Mouse (Mus musculus): Measurements from ENCODE around the gene Malrd1.

Gene Malrd1

DNA sequence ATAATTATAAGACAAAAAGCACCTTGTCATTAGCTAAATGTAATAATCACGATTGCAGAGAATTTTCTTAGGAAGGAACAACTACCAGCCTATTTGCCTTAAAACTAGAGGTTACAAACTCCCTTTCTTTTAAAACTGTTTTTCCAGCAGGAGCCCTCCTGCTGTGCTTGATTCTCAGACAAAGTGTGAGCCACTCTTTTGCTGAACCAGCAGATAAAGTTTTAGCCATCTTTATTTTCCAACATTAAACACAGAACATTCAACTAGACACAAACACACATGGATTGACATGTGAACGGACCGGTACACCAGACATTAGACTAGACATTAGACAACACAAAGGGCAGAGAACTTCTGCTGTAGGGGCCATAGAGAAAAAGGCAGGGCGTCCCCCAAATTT, 505.3 kb downstream of the Malrd1 start:
- DNase-seq (ENCODE audit: low spot score) = peak; percentile 1

DNA sequence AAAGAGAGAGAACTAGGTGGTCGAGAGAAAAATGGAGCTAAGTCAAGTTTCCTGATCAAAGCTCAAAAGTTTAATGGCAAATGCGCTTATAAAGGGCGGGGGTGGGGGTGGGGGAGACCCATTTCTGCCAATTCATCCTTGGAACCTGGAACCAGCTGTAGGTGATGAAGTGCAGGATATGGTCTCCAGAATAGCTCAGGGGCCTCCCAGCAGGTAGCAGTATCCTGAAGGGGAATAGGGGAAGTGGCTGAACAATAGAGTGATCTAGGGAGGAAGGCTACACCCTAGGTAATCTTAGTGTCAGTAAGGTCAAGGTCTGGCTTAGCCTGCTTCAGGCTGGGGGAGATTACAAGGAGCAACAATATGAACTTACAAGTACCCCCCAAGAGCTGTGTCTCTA, 506.5 kb downstream of the Malrd1 start:
- no peak for DNase-seq (ENCODE audit: low spot score)

DNA sequence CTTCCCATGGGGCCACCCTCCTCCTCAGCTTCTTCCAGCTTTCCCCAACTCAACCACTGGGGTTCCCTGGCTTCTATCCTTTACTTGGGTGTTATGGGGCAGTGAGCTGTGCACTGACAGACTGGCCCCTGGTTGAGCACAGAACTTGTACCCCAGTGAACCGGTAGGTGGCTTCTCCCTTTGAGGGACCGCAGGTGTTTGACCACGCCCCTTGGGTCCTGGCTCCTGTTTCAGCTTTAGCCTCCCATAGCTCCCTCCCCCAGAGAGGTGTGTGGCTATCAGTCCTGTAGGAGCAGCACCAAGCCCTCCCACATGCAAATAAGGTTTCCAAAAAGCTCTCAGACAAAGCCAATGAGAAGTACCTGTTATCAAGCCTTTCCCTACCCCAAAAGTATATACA, 584.4 kb downstream of the Malrd1 start:
- DNase-seq (ENCODE audit: low spot score) = no peak

DNA sequence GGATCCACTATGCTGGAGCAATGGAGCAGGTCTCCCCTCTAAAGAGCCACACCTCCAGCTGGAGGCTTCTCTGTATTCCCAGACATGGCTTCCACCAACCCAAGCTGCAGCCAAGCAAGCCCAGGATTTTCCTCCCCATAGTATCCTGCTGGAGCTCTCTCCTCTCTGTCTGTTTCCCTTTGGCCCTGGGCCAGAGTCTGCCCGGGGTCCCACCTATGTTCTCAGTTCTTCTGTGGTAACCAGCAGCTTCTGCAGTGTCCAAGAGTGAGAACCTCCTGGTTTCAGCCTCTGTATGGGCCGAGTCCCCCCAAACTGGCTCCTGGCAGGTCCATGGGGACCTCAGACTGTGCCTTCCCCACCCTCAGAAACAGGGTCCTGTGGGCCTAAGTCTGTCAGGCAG, 587.1 kb downstream of the Malrd1 start:
- no peak for DNase-seq (ENCODE audit: low spot score)

DNA sequence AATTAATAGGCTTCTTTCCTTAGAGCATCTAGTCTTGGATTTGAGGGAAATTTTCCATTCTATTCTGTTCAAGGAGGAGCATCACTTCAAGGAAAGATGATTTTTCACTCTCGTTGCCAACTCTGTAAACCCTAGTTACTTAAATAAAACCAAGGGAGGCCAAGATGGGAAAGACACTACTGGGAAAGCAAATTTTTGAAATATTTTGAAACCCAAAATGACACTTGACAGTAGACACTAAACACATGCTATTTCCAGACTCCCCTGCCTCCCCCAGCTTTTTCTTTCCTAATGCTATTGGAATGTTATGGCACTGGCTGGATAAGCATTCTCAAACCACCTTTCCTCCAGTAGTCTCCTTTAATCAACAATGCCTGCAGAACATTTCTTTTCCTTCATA, 621.7 kb downstream of the Malrd1 start:
- DNase-seq (ENCODE audit: low spot score) = no peak

DNA sequence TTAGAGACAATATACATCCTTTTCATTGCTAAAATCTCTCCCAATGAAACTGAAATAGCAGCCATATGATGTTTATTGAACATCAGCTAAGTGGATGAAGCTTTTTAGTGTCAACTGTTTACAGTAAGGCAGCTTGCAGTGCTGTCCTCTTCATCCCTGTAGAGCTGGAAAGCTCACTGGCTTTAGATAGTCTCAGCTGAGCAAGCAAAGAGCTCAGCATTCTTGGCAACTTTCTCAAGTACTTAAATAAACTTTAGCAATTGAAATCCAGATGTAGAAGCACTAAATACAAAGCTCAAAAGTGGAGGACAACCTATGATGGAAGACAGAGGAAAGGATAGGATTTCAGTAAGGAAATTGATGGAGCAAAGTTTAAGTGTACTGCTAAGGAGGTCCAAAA, 626.3 kb downstream of the Malrd1 start:
- no peak for DNase-seq (ENCODE audit: low spot score)

DNA sequence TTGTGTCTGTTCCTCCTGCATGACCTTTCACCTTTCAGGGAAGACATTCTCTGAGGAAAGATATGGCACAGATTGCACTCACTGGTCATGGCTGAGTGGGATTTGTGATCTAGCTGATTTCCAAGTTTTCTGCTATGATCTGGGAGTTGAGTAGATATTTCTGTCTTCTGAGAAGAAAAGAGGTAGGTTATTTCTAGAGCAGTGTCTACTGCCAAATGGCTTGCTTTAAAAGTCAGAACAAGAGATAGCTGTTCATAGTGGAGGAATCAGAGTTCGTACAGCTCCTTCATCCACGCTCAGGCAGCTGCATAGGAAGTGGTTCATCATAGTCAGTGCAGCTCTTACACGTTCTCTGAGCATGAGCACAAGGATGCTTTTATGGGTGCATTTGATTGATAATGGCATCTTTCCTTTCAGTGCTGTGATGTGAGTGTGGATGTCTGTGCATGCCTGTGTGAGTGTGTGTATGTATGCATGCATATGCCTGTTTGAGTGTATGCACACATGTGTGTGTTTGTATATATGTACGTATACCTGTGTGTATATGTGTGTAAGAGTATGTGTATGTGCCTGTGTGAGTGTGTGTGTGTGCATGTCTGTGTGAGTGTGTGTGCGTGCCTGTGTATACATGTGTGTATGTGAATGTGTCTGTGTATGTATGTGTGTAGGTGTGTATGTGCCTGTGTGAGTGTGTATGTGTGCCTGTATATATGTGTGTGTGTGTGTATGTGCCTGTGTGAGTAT, 637.1 kb downstream of the Malrd1 start:
- DNase-seq (ENCODE audit: low spot score) = no peak

DNA sequence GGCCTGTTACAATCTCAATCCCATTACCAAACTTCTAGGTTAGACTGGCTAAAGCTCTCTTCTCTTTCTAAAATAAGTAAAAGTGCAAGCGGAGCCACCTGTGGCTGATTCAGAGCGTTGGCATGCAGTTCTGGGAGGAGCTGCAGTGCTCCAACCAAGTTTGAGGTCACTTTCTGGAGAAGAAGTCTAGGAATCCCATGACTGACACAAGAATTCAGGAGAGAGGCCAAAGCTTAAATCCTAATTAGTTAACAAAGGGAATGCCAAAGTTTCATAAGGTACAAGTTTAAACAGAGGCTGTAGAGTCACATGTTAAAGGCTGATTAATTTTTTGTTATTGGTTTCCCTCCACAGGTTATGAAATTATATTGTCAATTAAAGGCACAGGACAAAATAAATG, 642.3 kb downstream of the Malrd1 start:
- no peak for DNase-seq (ENCODE audit: low spot score)

DNA sequence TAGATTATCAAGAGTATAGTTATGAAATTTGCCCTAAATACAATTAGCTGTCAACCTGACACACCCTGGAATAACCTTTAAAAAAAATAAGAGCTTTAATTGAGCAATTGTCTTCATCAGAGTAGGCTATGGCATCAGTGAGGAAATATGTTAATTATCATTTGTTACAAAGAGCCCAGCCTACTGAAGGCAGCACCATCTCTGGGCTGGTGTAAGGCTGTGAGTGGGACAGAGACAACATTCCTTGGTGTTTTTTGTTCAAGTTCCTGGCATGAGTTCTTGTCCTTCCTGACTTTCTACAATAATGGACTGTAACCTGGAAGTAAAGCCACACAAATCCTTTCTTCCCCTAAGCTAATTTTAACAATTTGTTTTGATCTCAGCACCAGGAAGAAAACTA, 645.8 kb downstream of the Malrd1 start:
- DNase-seq (ENCODE audit: low spot score) = no peak

DNA sequence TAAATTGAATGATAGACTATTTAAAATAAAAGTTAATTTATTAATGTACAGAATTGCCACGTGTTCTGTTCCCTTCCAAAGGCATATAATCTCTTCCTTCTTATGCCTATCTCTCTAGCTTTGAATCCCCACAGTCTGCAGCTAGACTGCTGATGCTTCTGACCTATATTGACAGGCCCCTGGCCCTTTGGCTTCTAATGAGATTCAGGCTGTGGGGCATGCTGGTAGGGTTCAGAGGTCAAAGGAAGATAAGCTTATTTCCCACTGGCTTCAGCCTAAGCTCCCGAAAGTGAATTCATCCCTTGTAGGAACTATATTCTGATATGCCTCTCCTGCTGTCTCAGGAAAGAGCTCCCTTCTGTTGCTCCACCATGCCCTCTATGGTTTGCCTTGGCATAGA, 647.1 kb downstream of the Malrd1 start:
- DNase-seq (ENCODE audit: low spot score) = peak; percentile 20

DNA sequence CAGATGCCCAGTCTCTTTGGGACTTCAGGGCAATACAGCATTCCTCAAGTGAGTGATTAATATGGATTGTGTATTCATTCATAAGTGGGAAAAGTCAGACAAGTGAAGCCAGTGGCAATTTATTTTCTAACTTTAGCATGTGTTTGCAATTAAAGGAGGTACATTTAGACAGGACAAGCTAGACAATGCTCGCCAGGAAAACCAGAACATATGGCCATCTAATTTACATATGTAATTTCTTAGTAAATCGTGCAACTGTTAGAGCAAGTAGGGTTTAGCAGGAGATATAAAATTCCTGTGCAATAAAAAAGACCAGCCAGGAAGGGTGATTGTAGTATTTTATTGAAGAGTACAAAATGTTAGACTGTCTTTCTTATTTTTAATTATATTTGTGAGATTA, 655.9 kb downstream of the Malrd1 start:
- DNase-seq (ENCODE audit: low spot score) = no peak

DNA sequence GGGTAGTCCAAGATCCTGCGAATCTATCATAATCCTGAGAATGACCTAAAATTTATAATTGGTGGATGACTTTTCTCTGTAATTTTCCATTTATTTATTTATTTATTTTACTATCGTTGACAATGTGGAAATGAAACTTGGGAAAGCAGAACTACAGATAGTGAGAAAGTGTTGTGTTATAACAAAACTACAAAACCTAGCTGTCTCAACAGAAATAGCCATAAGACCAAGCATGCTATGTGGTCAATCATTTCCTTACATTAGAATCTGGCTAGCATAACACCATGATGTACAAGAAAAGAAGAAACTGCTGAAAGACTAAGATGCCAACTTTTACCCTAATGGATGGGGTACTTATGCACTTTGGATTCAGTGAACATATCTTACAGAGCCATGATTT, 656.9 kb downstream of the Malrd1 start:
- DNase-seq (ENCODE audit: low spot score) = no peak

DNA sequence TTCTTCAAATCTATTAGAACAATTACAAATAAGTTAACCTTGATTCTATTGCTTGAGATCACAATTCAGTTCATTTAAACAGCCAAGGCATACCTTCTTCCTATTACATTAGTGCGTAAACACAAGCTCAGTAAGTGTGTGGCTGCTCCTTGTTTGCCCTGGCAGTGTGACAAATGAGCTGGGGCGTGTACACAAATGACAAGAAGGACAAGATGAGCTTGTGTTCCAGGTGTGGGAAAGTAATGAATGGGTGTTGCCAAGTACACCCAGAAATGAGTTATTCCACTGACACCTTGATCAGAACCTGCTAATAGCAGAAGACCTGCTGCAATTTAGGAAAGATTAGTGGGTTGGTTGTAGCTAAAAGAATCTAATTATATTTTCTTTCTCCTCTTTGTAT, 683.7 kb downstream of the Malrd1 start:
- no peak for DNase-seq (ENCODE audit: low spot score)

DNA sequence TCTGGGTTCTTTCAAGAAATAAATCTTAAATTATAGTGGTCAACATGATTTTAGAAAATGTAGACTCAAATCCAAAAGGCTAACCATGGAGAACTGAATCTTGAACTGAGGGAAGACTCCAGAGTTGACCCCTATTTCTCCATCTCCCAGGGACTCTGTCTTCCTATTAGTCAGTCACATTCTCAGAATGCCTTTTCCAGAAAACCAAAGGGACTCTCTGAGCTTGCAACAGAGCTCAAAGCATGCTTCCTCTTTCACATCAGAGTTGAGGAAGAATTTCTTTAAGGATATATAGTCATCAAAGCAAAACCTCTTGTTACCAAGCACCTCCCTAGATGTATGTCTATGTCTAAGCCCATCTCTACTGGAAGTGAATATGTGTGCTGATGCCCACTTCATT, 686.5 kb downstream of the Malrd1 start:
- DNase-seq (ENCODE audit: low spot score) = no peak

DNA sequence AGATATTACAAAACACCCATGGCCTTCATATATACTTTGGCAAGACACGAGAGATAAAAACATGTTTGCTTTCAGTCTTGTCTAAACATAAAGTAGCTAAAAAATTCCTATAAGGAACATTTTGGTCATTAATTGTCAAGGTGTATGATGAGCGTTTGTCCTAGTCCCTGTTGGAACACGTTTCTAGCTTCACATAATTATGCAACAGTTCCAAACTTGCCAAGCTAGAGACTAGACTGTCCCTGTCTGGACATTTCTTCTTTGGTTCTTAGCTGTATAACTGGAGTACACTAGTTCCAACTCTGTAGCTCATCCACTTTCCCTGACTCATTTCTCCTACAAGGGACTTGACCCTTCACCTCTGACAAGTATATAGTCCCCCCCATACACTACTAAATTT, 687.8 kb downstream of the Malrd1 start:
- DNase-seq (ENCODE audit: low spot score) = no peak

DNA sequence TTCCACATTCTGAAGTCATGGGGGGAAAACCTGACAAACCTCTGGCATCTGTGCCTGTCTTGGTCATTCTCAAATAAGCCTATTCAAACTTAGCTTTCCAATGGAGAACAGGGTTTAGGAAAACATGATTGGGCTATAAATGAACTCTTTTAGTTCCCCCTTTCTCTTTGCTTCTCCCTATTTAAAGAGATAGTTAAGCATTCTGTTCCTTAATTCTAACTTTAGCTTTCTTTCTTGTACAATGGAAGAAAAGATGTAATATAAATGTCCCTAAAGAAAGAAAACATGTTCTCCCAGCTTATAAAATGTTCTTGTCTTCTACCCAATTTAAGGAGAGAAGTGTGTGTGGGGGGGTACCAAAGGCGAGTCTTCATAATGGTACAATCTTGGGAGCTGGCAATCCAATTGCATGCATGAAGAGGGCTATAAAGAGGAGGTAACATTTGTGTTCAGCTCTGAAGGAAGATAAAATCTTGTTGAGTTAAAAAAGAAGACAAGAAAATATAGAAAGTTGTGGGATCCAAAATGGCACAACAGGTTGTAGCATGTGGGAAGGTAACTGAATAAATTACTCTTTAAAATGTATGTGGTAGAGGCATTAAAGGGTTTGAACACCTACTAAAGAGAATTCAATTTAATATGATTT, 702.0 kb downstream of the Malrd1 start:
- DNase-seq (ENCODE audit: low spot score) = no peak

DNA sequence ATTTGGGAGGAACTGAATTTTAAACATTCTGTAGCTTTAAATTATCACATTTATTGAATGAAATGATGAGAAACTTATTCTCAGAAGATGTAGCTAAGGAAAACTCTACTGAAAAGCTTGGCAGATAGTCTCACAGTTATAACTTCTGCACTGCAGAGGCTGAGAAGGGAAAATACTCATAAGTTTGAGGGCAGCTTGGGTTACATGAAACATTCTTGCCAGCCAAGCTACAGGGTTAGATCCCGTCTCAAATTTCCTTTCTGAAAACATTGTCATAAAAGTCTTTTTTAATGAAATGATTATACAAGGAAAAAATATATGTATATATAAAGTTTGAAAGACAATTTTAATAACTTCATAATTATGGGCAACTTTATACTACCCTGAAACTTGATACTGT, 714.6 kb downstream of the Malrd1 start:
- DNase-seq (ENCODE audit: low spot score) = no peak

DNA sequence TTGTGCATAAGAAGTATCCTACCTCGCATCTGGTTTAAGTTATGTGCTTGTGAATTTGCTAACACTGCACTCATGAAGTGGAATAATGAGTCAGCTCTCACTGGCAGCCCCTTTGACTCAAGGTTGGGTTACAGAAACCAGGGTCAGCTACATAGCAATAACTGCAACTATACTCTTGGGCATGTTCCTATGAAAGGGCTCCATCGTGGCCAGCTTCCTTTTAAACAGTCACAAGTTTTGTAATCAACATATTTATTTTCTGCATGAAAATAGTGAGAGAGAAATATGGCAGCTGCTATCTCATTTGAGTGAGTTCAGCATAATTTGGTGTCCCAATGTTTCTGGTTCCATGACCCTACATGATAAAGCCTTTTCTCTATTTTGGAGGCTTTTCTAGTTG, 716.8 kb downstream of the Malrd1 start:
- no peak for DNase-seq (ENCODE audit: low spot score)

DNA sequence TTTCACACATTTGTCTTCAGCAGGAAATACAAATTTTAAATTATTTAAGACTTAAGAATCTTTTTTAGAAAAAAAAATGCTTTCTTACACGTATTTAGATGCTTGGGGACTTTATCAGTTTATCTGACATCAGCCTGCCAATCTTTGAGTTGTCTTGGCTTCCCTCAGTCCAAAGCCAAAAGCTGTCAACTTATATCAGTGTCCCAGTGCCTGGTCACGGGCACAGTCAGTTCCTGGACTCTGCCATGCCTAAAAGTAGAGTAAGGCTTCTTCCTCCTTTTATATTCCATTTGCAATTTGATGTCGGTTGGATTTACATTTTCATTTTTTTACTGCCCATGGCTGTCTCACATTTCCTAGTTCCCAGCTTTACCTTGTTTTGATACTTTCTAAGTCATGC, 722.6 kb downstream of the Malrd1 start:
- no peak for DNase-seq (ENCODE audit: low spot score)

DNA sequence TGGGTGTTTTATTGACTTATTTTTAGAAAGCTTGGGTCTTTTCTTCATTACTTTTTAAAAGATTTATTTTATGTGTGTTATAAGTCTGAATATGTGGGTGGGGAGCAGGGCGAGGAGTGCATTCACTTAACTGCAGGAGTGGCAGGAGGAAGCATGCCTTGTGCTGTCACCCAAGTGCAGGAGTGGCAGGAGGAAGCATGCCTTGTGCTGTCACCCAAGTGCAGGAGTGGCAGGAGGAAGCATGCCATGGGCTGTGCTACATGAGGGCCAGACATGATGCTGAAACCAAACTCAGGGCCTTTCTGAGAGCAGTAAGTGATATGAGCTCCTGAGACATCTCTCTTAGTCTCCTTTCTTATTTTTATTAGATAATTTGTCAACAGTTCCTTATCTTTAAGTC, 726.0 kb downstream of the Malrd1 start:
- DNase-seq (ENCODE audit: low spot score) = no peak
